Mouse (Mus musculus) embryo, embryonic 10 days (tissue): ENCODE measurements at regions not wholly inside any gene's neighbourhood (a gene's known extent, or its start where the extent isn't known, plus 50 kb on each side); places are given as distances from the start of the nearest gene placed in this dataset.

Experiments used
- DNase-seq: peaks from one replicate; pipeline ENCODE4 v3.0.0-alpha.2; 2015; ENCODE audit warnings: low spot score

DNA sequence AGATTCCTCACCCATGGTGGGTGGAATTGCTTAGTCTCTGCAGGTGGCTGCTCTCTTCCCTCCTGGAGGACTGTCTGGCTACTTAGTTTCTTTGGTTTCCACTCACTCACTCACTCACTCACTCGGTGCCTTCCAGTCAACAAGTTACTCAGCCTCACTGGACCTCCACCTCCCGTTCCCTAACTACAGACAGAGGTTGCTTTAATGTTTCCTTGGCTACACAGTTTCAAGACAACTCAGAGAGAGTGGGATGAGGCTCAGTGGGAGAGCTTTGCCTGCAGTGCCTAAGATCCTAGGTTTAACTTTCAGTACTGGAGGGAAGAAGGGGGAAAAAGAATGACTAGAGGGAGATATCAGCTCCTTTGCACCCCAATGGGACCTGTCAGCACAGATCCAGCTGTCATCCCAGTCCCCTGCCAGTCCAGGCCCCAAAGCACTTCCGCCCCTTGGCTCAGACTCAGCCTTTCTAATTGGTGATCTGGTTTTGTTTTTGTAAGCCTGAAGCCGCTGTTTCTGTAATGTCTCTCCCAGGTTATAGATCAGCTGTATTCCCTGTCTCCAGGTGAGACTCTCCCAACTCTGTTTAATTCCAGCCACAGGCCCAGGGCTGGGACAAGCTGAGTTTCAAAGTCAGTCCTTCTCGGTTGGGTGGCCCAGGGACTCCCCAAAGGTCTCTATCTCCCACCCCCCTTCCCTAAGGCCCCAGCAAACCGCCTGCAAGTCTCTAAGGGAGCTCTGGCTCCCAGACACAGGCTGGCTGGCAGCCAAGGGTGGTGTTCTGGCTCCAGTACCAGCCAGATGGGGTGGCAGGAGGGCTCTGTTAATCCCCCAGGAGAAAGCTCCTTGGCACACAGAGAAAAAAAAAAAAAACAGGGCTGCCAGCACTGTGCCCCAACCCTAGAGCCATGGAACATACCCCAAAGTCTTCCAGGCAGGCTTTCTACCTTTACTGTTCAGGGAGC, 60.5 kb upstream of the Cdon start:
- no peak for DNase-seq

DNA sequence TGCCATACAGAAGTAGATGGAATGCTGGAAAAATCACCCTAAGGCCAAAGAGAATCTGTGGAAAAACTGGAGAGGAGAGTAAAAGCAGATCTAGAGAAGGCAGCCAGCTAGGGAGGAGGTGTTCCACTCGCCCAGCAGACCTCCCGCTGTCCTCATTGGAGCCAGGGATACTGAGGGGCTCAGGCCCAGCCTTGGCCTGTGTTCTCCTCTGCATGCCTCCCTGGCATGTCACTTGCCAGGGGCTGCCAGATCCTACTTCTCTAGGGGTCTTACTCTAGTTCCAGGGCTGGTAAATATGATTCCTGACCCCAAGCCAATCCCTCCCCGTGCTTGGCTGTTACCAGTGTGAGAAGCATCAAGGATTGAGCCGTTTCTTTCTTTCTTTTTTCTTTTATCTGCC, 59.5 kb upstream of the Cdon start:
- DNase-seq: no peak

DNA sequence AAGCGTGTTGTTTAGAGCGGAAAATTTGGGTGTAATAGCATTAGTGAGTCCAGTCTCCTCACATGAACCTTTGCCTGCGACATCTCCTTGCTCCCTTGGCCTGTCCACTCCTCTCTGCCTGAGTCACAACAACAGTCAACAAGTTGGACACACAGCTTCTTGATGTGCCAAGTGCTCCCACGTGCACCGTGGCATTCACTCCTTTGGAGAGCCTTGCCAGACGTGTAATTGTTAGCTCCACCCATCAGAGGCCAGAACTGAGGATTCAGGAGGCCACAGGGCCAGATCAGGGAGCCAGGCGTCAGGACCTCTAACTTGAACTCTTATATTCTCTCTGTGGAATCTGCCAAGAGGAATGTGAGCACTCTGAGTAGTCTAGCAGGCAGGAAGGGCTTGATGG, 58.7 kb upstream of the Cdon start:
- DNase-seq: no peak

DNA sequence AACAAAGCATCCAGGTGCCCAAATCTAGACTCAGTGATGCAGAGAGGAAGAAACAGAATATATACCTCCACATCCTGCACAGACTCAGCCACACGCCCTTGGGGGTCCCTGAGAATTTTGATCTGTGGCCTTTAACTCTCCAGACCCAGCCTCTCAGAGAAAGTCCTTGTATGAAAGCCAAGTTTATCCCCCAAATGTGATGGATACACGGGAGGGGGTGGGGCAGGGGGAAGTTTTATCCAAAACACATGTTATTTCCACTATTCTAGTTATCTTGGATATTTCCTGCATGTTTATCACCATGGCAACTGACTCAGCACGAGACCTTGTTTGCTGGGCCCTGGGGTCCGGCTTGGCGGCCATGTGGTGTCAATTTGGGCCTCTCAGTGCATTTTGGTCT, 57.8 kb upstream of the Cdon start:
- no peak for DNase-seq

DNA sequence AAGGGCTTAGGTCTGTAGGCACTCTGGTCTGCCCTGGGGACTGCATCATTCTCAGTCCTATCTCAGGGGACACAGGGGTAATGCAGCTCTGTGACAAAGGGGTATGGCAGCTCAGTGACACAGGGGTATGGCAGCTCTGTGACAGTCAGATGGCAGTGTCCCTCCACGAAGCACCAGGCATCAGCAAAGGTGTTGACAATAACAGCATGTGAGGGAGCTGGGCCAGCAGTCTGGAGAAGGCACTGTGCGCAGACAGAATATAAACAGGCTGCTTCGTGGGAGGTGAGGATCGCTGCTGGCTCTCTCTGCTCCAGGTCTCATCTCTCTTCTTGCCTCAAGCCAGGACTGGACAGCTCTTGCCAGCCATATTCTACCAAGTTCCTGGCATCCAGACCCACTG, 57.0 kb upstream of the Cdon start:
- DNase-seq: no peak

DNA sequence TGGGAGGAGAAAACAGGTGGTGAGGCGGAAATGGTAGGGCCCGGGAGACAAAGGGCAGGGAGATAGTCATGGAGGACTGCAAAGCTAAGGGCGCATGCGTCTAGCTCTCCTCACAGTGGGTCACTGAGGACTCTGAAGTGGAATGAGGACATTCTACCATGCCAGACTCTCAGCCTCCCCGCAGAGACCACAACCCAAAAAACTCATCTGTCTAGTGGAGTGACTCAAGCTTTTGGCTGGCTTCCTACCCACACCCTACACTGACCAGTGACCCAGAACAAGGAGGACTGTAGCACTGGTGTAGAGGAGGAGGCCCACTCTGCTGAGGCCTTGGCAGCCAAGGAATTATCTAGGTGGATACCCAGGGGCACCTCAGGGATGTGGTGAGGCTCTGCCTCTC, 55.0 kb upstream of the Cdon start:
- no peak for DNase-seq

DNA sequence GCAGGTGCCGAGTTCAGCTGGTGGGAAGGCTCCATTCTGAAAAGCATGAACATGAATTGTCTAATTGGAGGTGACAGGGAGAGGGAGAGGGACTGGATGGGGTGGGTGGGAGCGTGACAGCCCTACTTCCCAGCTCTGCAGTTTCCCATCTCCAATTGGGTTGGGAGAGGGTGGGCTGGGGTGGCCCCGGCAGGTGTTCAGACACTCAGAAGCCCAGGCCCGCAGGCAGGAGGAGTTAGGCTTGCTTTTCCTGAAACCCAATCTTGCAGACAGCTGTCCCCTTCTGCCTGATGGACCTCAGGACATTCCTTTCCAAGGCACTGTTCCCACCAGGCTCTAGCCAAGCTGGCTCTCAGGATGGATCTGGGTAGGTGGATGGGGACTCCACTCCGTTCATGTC, 51.9 kb upstream of the Cdon start:
- DNase-seq: no peak

DNA sequence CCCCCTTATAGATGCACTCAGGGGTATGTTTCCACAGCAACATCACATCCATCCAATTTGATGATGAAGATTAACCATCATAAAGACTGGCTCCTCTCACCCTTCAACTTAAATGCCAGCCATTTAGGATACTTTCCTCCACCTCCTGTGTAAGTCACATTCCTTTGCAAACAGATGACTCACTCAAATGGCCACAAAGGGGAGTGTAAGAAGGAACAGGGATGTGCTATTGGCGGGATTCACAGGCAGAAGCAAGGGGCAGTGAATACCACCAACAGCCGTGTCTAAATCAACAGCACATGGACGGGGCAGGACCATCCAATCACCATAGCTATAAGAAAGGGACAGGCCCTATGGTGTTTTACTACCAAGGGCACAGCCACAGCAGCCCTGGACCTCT, 50.9 kb upstream of the Cdon start:
- no peak for DNase-seq

DNA sequence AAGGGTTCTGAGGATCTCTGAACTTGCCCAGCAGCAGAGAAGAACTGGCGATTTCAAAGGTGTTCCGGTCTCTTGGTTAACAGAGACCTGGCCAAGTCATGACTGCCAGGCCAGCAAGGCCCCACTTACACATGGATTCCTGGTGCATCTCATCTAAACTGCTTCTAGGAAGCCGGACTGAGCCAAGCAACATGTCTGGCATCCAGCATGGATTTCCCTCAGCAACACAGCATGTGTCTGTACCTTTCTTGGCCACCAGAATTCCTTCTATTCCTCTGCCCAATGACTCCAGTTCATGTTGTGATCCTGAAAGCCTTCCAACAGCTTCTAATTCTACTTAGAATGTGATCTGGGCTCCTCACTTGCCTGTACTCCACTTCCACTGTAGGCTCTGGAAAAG, 50.0 kb upstream of the Cdon start:
- DNase-seq: no peak
